Mouse (Mus musculus): ENCODE measurements around the gene Cmtm8. TPM values are rescaled to one million over a fixed set of nuclear protein-coding genes. Genes with fewer than 3 reads are reported as not detected.

Gene Cmtm8
- polyA plus RNA-seq, 1 experiment = not detected

- Histone ChIP-seq H3K4me3 (ENCODE audit: insufficient read depth, poor library complexity, severe bottlenecking) (no peak overlapping the region), H3K79me2 (ENCODE audit: control insufficient read depth, insufficient read depth) (peaks cover 6% of the 10 kb centered on the region), H3K36me3 (ENCODE audit: control insufficient read depth, insufficient read depth) (no peaks in the 10 kb centered on the region), H3K79me3 (ENCODE audit: low read depth) (peaks cover 1% of the 10 kb centered on the region), H3K27me3 (ENCODE audit: control insufficient read depth, insufficient read depth, insufficient read length) (no peaks in the 10 kb centered on the region), H3ac (ENCODE audit: control insufficient read depth, insufficient read length, low read depth) (no peak overlapping the region)
- TF ChIP-seq MYOG (IDR thresholded peaks at IDR 0.05; ENCODE audit: control insufficient read depth, extremely low read depth, insufficient read length) = no peak
- no peak for TF ChIP-seq MYOD1 (IDR thresholded peaks at IDR 0.05; ENCODE audit: control insufficient read depth, insufficient read length, low read depth)
- TF ChIP-seq CEBPB (IDR thresholded peaks at IDR 0.05; ENCODE audit: low read depth) = no peak
- no peak for TF ChIP-seq FOSL1 (IDR thresholded peaks at IDR 0.05; ENCODE audit: insufficient read depth, low read length, poor library complexity, severe bottlenecking)
- no peak for TF ChIP-seq CTCF (IDR thresholded peaks at IDR 0.05; ENCODE audit: control insufficient read depth, insufficient read depth, insufficient read length)
- no peak for TF ChIP-seq USF1 (IDR thresholded peaks at IDR 0.05; ENCODE audit: low read depth)
- no peak for TF ChIP-seq MAX (IDR thresholded peaks at IDR 0.05)
Measured at GRCm38 (mm10) chr9:114771565-114771964, 72.4 kb downstream of the Cmtm8 start.

- H3K79me2 ChIP-seq (ENCODE audit: control insufficient read depth, insufficient read depth) = no peaks in the 10 kb centered on the region
- no peaks in the 10 kb centered on the region for H3K36me3 ChIP-seq (ENCODE audit: control insufficient read depth, insufficient read depth)
- no peak for TF ChIP-seq FOSL1 (IDR thresholded peaks at IDR 0.05; ENCODE audit: insufficient read depth, low read length, poor library complexity, severe bottlenecking)
- TF ChIP-seq MYOG (IDR thresholded peaks at IDR 0.05; ENCODE audit: control insufficient read depth, extremely low read depth, insufficient read length) = no peak
- no peak for TF ChIP-seq MAX (IDR thresholded peaks at IDR 0.05)
- no peak for TF ChIP-seq USF1 (IDR thresholded peaks at IDR 0.05; ENCODE audit: low read depth)
- no peak for TF ChIP-seq MYOD1 (IDR thresholded peaks at IDR 0.05; ENCODE audit: control insufficient read depth, insufficient read length, low read depth)
- no peak for TF ChIP-seq CEBPB (IDR thresholded peaks at IDR 0.05; ENCODE audit: low read depth)
- TF ChIP-seq CTCF (IDR thresholded peaks at IDR 0.05; ENCODE audit: control insufficient read depth, insufficient read depth, insufficient read length) = no peak
- H3K4me3 ChIP-seq (ENCODE audit: insufficient read depth, poor library complexity, severe bottlenecking) = no peak overlapping the region
- H3ac ChIP-seq (ENCODE audit: control insufficient read depth, insufficient read length, low read depth) = no peak overlapping the region
- peaks cover 1% of the 10 kb centered on the region for H3K79me3 ChIP-seq (ENCODE audit: low read depth)
- H3K27me3 ChIP-seq (ENCODE audit: control insufficient read depth, insufficient read depth, insufficient read length) = no peaks in the 10 kb centered on the region
Measured at GRCm38 (mm10) chr9:114770224-114770623, 73.7 kb downstream of the Cmtm8 start.

DNA sequence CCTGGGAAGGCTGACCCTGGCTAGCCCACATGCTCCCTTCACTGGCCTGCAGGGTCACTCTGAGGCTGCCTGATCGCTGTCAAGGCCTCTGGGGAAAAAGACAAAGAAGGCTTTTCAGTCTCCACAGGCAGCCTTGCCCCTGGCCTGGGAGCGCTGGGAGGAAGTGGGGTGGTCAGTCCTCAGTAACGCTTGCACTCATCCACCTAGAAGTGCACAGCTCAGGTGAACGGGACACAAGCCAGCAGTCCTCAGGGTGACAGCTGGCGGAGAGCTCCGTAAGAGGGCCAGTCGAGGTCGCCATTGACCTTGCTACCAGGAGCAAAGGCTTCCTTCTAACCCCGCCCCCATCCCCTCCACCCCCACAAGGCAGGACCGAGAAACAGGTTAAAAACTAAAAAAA is 75.9 kb downstream of the Cmtm8 start:
- H3K36me3 ChIP-seq (ENCODE audit: control insufficient read depth, insufficient read depth) = no peaks in the 10 kb centered on the region
- H3K79me2 ChIP-seq (ENCODE audit: control insufficient read depth, insufficient read depth) = no peaks in the 10 kb centered on the region
- H3K4me3 ChIP-seq (ENCODE audit: insufficient read depth, poor library complexity, severe bottlenecking) = no peak overlapping the region
- TF ChIP-seq CEBPB (IDR thresholded peaks at IDR 0.05; ENCODE audit: low read depth) = no peak
- TF ChIP-seq FOSL1 (IDR thresholded peaks at IDR 0.05; ENCODE audit: insufficient read depth, low read length, poor library complexity, severe bottlenecking) = no peak
- TF ChIP-seq MYOD1 (IDR thresholded peaks at IDR 0.05; ENCODE audit: control insufficient read depth, insufficient read length, low read depth) = no peak
- TF ChIP-seq MYOG (IDR thresholded peaks at IDR 0.05; ENCODE audit: control insufficient read depth, extremely low read depth, insufficient read length) = no peak
- no peak for TF ChIP-seq USF1 (IDR thresholded peaks at IDR 0.05; ENCODE audit: low read depth)
- no peak for TF ChIP-seq MAX (IDR thresholded peaks at IDR 0.05)
- no peak for TF ChIP-seq CTCF (IDR thresholded peaks at IDR 0.05; ENCODE audit: control insufficient read depth, insufficient read depth, insufficient read length)
- no peaks in the 10 kb centered on the region for H3K27me3 ChIP-seq (ENCODE audit: control insufficient read depth, insufficient read depth, insufficient read length)
- H3K79me3 ChIP-seq (ENCODE audit: low read depth) = peaks cover 1% of the 10 kb centered on the region
- H3ac ChIP-seq (ENCODE audit: control insufficient read depth, insufficient read length, low read depth) = no peak overlapping the region

- TF ChIP-seq MAX (IDR thresholded peaks at IDR 0.05) = no peak
- TF ChIP-seq MYOD1 (IDR thresholded peaks at IDR 0.05; ENCODE audit: control insufficient read depth, insufficient read length, low read depth) = no peak
- TF ChIP-seq FOSL1 (IDR thresholded peaks at IDR 0.05; ENCODE audit: insufficient read depth, low read length, poor library complexity, severe bottlenecking) = no peak
- no peak for TF ChIP-seq MYOG (IDR thresholded peaks at IDR 0.05; ENCODE audit: control insufficient read depth, extremely low read depth, insufficient read length)
- no peak for TF ChIP-seq USF1 (IDR thresholded peaks at IDR 0.05; ENCODE audit: low read depth)
- TF ChIP-seq CTCF (IDR thresholded peaks at IDR 0.05; ENCODE audit: control insufficient read depth, insufficient read depth, insufficient read length) = no peak
- no peak for TF ChIP-seq CEBPB (IDR thresholded peaks at IDR 0.05; ENCODE audit: low read depth)
- Histone ChIP-seq H3K27me3 (ENCODE audit: control insufficient read depth, insufficient read depth, insufficient read length) (no peaks in the 10 kb centered on the region), H3K4me3 (ENCODE audit: insufficient read depth, poor library complexity, severe bottlenecking) (no peak overlapping the region), H3K36me3 (ENCODE audit: control insufficient read depth, insufficient read depth) (peaks cover under 1% of the 10 kb centered on the region), H3K79me2 (ENCODE audit: control insufficient read depth, insufficient read depth) (no peaks in the 10 kb centered on the region), H3K79me3 (ENCODE audit: low read depth) (peaks cover 1% of the 10 kb centered on the region), H3ac (ENCODE audit: control insufficient read depth, insufficient read length, low read depth) (no peak overlapping the region)
Measured at GRCm38 (mm10) chr9:114767507-114767906, 76.4 kb downstream of the Cmtm8 start.

DNA sequence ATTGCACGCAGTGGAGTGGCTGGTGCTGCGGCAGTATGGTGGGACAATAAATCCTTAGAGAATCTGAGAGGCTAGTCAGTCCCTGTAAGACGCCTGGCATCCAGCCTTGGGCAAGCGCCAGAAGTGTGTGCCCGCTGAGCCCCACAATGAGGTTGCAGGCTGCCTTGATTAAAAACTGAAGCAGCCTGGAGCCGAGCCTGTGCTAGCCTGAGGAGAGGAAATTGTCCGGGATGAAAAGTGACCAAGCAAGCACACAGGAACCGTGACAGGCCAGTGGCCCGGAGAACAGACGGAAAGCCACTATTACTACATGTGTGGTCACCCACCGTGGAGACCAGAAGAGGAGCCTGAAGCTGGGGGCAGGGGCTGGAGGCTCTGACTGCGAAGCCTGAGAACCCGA is 76.9 kb downstream of the Cmtm8 start:
- TF ChIP-seq CTCF (IDR thresholded peaks at IDR 0.05; ENCODE audit: control insufficient read depth, insufficient read depth, insufficient read length) (no peak), USF1 (IDR thresholded peaks at IDR 0.05; ENCODE audit: low read depth) (no peak), CEBPB (IDR thresholded peaks at IDR 0.05; ENCODE audit: low read depth) (no peak), MYOD1 (IDR thresholded peaks at IDR 0.05; ENCODE audit: control insufficient read depth, insufficient read length, low read depth) (no peak), MAX (IDR thresholded peaks at IDR 0.05) (no peak), MYOG (IDR thresholded peaks at IDR 0.05; ENCODE audit: control insufficient read depth, extremely low read depth, insufficient read length) (no peak), FOSL1 (IDR thresholded peaks at IDR 0.05; ENCODE audit: insufficient read depth, low read length, poor library complexity, severe bottlenecking) (no peak)
- H3K79me2 ChIP-seq (ENCODE audit: control insufficient read depth, insufficient read depth) = no peaks in the 10 kb centered on the region
- H3K4me3 ChIP-seq (ENCODE audit: insufficient read depth, poor library complexity, severe bottlenecking) = no peak overlapping the region
- H3K27me3 ChIP-seq (ENCODE audit: control insufficient read depth, insufficient read depth, insufficient read length) = no peaks in the 10 kb centered on the region
- H3ac ChIP-seq (ENCODE audit: control insufficient read depth, insufficient read length, low read depth) = no peak overlapping the region
- no peaks in the 10 kb centered on the region for H3K79me3 ChIP-seq (ENCODE audit: low read depth)
- peaks cover 3% of the 10 kb centered on the region for H3K36me3 ChIP-seq (ENCODE audit: control insufficient read depth, insufficient read depth)

DNA sequence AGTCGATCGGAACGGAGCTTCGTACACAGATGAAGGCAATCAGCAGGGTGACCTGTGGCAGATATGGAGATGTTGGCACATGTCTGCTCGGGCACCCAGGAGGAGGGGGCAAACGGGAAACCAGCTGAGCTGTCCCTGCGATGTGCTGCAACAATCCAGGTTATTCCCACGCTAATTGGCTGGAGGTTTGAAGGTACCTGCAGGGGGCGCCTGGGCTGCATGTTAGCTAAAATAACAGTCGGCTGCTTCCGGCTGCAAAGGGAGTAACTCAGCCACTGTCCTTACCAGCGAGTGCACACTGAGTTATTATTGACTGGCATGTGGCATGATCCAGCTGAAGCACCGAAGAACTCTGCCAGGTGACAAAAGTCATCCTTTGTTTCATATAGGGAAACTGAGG is 80.6 kb downstream of the Cmtm8 start:
- H3K79me3 ChIP-seq (ENCODE audit: low read depth) = no peaks in the 10 kb centered on the region
- peaks cover 19% of the 10 kb centered on the region for H3K36me3 ChIP-seq (ENCODE audit: control insufficient read depth, insufficient read depth)
- H3K79me2 ChIP-seq (ENCODE audit: control insufficient read depth, insufficient read depth) = no peaks in the 10 kb centered on the region
- H3K4me3 ChIP-seq (ENCODE audit: insufficient read depth, poor library complexity, severe bottlenecking) = no peak overlapping the region
- TF ChIP-seq MYOD1 (IDR thresholded peaks at IDR 0.05; ENCODE audit: control insufficient read depth, insufficient read length, low read depth) (no peak), CTCF (IDR thresholded peaks at IDR 0.05; ENCODE audit: control insufficient read depth, insufficient read depth, insufficient read length) (peak; percentile 3), MYOG (IDR thresholded peaks at IDR 0.05; ENCODE audit: control insufficient read depth, extremely low read depth, insufficient read length) (no peak)
- no peak overlapping the region for H3ac ChIP-seq (ENCODE audit: control insufficient read depth, insufficient read length, low read depth)
- no peaks in the 10 kb centered on the region for H3K27me3 ChIP-seq (ENCODE audit: control insufficient read depth, insufficient read depth, insufficient read length)
